Mouse (Mus musculus) megakaryocyte, embryonic 14.5 days (primary cell): ENCODE results near the gene Mcat.

Source experiments
- FLI1 ChIP-seq: IDR thresholded peaks from 2 replicates; pipeline ENCODE4 v1.6.1; 2012; ENCODE audit warnings: low read length, inconsistent platforms, mixed read lengths
- GATA1 ChIP-seq: IDR thresholded peaks from 3 replicates; pipeline ENCODE4 v1.6.1; 2012; ENCODE audit warnings: mixed read lengths, low read length, inconsistent platforms, borderline replicate concordance

GRCm38 (mm10) chr15:83571636-83572035, 8.0 kb upstream of the Mcat start:
- no peak for TF ChIP-seq GATA1
- TF ChIP-seq FLI1: no peak
